Mouse (Mus musculus): ENCODE results near the gene Prkcd.

Prkcd gene

DNA sequence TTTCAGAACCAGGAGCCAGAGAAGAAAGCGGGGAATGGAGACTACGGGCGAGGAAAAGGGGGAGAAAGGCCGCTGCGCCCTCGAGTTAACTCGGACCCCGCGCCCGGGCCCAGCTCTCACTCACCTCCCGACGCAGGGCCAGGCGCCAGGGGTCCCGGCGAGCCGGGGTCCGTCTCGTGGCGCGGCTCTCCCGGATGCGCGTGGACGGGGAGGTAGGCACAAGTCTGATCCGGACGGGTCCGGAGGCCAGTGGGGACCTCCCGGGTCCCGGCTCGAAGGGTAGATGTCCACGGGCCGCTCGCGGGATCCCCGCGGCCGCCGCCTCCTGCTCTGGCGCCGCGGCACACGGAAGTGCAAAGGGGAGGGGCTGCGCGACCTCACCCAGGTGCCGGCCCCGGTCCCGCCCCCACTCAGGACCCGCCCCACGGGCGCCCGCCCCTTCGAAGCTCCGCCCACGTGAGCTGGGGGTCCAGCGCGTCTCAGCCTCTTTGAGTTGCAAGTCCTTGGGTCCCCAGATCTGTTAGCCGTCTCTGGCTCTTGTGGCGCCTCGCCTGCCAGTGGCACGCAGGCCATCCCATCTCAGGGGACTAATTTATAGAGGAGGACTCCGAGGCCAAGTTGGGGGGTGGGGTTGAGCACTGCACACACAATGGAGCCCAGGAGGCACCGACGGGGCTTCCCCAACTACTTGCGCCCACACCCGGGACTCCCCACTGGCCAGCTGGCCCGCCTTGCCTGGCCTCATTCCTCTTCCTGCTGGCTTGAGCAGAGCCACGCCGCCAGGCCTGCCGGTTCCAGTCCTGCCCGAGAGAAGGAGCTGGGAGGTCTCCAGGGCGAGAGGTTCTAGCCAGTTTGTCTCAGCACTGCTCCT, at the start of gene Prkcd:
Gene Prkcd, minus strand, starts transcription at position 355 of the 871 bp plus-strand sequence.
- peak; percentile 96 for DNase-seq

DNA sequence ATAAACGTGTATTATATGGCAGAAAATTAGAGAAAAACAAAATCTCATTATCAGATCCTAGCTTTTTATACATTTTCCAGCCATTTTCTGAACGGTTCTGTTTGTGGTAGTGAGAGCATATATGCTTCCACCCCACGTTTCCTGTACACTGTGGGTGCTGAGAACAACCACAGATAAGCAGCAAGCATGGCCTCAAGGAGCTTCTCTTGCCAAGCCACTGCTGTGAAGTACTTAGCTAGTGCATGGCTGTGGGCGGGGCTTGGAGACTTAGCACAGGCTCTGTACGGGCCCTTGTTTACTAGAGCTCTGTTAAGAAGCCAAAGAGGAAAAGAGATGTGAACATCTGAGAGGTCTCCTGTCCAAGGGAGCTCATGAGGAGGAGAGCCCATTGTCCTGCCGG, 48.9 kb upstream of the Prkcd start:
- DNase-seq, result peak; percentile 67

DNA sequence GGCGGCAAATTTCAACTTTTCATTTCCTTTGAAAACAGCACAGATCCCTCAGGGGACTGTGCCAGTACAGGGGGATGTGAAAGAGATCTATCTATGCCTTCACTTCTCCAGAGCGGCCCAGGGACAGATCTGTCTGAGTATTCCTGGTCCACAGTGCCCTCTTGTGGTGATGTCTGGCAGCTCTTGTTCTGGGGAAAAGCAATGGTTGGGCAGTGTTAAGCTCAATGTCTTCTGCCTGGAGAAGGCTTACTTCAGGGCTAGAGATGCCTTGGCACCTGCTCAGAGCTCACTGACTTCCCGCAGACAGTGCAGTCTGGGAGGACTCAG, 45.9 kb upstream of the Prkcd start:
- DNase-seq, result peak; percentile 86

DNA sequence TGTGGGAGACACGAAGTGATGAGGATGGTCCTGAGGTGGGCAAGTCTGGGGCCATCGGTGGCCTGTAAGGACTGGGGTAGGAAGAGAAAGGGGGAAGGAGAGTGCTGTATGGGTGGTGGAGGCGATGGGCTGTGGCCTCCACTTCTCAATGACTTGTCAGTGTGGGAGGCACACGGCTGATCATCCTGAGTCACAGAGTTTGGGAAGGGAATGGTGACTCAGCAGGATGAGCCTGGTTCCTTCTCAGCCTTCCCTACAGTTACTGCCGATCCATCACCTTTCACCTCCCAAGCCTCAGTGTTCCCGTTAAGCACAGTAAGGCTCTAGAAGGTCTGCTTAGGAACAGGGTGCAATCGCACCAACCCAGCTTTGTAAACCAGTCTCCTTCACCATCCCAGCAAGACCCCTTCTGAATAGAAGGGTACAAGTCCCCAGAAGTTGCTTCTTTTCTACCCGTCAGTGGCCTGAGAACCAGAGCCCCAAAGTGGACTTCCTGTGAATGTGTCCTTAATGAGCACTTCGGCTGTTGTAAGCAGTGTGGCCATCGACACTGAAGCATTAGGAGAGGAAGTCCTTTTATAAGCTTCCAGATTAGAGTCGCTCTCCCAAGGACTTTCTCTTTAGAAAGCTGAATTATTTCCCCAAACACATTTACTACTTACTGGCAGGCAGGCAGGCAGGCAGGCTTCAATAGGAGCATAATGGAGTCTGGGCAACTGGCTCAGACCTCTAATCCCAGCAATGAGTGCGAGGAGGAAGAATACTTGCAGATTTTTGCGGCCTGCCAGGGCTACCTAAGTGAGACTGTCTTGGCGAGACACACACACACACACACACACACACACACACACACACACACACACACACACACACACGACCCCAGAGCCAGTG, 45.3 kb upstream of the Prkcd start:
- DNase-seq, result no peak

DNA sequence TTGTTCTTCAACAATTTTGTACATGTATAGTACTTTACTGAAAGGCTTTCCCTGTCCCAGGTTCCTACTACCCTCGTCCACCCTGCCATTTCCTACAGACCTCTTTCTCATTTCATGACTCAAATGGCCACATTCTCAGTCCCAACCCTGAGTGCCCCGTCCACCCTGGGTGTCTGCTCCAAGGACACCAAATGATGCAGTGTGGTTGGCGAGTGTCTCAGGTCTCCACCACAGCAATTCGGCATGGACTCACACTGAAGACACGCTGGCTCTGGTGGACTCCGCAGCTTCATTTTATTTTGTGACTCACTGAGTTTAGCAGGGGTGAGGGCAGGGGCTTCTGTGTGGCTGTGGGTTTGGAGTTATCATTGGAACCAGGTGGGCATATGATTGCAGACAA, 44.2 kb upstream of the Prkcd start:
- DNase-seq, result no peak

DNA sequence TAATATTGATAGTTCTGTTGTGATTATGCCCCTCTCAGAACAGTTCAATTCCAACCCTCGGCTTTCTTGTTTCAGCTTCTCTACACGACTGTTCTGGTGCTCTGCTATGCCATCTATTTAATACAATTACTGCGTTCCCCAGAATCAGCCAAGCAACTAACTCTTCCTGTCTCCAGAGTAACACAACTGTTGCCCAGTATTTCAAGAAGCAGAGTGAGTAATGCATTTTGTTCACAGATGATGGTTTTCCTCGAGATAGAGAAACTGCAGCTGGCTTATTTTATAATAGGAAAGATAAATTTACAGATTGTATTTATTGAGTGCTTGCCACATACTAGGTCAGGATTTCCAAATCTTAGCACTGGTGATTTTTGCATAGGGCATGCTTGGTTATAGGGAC, 40.6 kb upstream of the Prkcd start:
- DNase-seq, result no peak

DNA sequence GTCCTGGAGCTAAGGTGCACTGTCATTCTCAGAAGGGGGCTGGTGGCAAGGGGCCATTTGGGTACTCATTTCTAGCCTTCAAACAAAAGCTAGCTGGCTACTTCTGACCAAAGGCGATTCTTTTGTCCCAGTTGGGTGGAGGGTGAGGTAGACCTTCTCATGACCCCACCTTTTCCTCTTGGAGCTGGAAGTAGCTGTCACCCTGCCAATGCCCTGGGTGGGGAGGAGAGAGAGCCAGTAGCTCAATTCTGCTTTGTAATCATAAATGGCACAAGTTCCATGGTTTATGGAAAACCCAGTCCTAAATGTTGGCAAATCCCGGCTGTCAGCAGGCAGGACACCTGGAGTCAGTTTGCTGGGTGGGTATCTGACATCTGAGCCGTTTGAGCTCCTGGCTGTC, 40.1 kb upstream of the Prkcd start:
- DNase-seq, result no peak

DNA sequence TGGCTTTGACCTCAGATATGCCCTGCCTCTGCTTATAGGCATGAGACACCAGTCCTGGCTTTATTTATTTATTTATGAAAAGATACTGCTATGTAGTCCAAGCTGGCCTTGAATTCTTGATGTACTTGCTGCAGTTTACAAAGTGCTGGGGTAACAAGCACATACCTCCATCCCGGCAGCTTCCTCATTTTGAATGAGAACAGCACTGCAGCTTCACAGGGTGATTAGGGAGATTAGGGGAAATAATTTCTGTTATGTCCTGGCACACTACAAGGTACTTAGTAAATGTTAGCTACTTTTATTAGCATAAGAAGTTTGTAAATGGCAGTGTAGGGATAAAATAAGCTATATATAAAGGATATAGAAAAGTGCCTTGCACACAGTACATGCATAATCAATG, 29.5 kb upstream of the Prkcd start:
- no peak for DNase-seq

DNA sequence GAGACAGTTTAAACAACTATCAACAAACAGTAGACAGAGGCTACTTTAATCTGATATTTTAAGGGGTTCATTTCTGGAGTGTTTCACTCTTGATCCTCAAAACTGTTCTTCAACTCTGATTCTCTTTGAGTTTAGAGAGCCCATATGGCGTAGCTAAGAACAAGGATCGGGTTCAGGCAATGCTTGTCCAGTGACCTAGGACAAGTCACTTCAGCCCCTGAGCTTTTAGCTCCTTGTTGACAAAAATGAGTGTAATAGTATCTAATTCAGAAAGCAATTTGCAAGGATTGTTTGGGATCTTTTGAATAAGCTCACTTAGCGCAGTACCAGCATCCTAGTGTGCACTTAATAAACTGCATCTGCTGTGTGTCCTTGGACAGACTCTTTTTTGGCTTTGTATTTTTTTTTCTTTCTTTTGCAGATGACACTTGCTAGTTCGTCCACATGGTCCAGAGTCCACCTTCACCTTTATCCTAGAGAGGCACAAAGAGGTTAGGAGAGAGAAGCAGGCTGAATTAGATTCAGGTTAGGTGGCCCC, 28.8 kb upstream of the Prkcd start:
- no peak for DNase-seq

DNA sequence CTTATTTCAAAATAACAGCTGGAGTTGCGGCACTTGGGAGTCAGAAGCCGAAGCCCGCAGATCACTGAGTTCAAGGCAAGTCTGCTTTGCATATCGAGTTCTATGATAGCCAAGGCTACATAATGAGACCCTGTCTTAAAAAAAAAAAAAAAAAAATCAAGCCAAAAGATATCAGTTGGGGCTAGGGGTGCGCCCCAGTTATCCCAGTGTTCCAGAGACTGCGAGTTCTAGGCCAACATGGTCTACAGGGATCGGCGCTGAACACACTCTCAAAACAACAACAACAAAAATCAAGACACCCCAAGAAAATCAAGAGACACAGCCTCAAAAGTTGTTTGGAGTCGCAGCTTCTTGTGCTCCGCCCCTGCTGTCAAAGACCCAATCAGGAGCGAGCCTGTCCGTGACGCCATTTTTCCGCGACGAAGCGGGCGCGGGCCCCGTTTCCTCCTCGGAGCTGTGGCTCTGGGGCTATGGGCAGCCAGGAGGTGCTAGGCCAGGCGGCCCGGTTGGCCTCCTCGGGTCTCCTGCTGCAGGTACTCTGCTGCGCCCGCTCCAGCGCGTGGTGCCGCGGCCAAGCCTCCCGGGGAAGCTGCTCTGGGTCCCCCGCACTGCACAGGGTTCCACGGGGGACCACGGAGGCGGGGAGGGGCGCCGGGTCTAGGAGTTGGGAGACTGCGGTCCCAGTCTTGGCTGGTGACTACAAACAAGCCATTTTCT, 28.1 kb upstream of the Prkcd start, which contains the start of gene Rft1:
Gene Rft1, plus strand, starts transcription at position 418 of the 717 bp plus-strand sequence.
- peak; percentile 99 for DNase-seq

DNA sequence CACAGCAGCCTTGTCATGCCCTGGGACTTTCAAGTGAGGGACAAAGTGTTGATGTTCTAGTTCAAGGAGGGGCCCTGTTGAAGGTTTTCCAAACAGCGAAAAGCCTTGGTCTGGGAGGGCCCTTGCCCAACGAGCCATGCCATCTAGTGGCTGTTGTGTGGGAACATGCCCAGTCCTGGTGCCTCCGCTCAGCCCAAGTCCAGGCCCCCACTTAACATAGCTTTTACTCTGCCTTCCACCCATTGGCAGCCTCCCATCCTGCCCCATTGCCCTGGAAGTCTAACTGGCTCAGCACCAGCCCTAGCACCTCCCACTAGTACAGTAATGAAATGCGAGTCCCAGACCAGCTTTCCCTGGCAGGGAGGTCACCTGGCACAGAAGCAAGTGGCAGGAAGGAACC, 25.0 kb upstream of the Prkcd start:
- DNase-seq, result no peak

DNA sequence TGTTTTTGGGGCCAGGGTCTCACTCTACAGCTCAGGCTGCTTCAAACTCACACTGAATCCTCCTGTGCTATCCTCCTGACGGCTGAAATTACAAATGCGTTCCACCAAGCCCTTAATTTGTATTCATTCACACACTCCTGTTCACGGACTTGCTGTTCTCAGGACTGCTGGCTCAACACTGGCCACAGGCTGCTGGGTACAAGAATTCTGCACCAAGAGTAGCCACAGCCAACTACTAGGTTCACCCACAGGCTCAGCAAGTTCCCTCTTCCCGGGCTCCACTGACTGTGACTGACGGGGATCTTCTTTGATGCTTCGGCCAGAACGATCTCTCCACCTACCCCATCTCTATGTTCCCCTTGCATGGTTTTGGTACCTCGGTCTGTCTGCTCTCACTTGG, 23.7 kb upstream of the Prkcd start:
- no peak for DNase-seq

DNA sequence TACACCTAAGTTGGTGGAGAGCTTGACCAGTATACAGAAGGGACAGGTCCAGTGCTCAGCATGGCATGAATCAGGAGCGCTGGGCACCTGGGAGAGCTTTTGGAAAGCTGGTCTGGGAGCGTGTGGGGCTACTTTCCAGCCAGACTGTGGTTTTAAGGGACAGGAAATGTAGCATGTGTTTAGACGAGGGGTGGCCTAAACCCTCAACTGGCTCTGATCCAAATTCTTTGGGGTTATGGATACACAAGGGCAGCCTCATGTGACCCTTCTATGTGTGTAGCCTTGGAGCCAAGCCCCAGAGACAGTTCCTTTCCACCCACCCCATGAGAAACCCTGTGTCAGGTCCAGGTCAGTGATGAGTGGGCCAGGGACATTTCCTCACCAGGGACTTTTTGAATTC, 22.5 kb upstream of the Prkcd start:
- no peak for DNase-seq

DNA sequence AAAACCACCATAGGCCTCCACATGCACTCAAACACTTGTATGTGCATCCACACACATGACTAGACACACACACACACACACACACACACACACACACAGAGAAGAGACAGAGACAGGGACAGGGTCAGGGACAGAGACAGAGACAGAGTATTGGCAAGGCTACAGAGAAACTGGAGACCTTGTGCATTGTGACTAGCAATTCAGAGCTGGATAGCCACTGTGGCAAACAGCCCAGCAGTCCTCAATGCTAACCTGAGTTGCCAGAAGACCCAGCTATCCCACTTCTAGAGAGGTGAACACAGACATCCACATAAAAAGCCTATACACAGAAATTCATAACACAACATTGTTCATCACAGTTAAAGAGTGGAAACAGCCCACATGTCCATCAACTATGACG, 20.5 kb upstream of the Prkcd start:
- no peak for DNase-seq

DNA sequence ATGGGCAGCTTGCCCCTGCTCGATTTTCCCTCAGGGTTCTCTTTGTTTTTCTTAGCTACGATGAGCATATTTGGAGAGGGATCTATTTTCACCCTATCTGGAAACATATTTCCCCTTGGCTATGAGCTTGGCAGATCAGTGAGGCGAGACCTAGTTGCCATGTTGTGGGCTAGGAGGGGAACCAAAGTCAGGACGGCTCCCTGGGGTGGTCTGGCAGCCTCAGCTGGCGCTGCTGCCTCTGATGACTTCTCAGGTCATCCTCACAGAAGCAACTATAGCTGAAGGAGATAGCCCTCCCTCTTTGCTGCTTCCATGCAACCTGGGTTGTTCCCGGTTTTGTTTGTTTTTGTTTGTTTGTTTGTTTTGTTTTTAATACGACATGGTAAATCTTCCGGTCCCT, 19.1 kb upstream of the Prkcd start:
- DNase-seq, result no peak

DNA sequence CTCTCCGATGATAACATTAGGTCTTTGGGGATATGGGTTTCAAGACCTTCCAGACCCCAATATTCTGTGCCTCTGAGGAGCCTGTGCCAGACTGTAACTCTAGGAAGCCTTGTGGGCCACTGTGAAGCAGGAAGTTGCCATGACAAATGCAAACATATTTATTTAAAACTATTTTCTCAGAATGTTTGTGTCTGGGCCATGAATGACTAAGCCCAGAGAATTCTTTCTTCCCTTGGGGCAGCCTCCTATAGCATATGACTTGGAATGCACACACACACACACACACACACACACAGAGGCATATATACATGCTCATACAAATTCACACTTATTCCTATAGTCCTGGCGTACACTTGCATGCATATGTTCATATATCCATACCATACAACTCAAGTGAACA, 18.0 kb upstream of the Prkcd start:
- no peak for DNase-seq

DNA sequence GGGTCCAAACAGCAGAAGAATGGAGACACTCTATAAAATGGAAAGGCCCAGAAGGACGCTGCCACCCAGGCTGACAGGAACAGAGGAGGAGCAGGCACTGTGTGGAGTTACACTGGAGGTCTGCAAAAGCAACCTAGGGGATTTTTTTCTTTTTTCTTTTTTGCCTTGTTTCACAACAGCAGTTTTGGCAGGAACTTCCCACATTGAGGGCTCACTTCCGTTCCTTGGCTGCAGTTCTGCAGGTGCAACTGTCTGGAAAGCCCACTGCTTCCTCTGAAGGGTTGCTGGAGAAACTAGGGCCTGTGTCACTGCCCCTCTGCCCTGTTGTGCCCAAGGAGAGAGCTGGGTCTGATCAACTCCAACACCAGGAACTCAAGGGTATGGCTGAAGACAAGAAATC, 15.7 kb upstream of the Prkcd start:
- DNase-seq, result peak; percentile 60

DNA sequence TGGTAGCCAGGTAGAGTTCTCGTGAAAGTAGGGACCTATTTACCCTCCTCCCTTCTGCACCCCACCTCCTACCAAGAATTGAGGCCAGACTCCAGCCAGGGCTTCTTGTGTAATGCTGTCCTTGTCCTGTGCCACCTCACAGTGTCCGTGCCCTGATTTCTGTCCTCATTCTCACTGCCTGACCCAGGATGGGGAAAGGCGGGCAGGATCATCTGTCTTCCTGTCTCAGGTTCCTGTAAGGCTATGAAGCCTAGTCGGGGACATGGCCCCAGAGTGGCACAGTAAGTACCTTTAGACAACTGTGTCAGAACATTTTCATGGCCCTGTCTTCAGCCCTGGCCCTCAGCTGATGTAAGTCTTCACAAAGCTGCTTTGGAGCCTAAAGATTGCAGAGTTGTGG, 12.7 kb upstream of the Prkcd start:
- DNase-seq, result no peak

DNA sequence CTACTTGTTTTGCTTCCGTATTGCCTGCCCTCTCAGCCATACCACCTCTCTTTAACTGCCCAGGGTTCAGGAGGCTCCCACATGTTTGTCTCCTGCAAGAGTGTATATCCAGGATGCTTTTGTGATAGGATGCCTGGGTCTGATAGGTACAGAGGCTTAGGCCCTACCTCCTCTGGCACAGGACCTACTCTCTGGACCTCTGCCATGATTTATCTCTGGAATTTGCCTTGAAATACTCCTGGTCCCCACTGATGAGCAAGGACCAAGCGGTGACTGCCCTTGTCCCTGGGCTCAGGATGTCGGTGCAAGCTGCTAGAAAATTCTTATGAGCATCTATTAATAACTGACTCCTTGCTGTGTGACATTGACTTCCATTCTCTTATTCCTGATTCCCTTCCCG, 12.0 kb upstream of the Prkcd start:
- DNase-seq, result no peak

DNA sequence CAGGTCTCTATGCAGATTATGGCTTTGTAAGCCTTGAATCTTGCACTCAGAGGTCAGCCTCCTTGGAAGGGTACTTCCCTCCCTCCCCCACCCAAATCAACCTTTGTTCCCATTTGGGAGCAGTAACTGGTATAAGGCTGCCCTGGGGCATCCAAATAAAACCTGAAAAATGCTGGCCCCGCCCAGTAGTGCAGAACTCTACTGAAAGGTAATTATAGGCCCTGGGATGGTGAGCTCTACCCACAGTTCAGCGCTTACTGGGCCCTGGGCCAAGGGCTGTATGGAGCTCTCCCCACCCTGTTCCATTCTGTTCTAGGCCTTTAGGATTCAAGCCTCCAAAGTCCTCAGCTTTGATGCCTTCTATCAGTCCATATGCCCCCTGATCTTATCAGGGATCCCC, 11.1 kb upstream of the Prkcd start:
- DNase-seq, result no peak

DNA sequence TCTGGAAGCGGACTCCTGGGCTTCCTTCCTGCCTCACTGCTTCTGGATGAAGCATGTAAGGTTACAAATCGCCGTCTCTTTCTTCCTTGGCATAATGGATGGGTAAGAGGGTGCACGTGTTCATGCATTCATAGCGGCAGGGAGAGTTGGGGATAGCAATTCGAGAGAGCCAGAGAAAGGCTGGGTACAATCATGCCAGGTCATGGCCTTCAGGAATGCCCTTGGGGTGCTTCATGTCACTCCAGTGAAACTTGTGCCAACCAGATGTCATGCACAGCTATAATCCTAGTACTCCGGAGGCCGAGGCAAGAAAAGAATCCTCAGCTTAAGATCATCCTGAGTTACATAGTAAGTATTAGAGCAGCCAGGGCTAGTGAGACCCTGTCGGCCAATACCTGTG, 10.5 kb upstream of the Prkcd start:
- DNase-seq, result no peak

DNA sequence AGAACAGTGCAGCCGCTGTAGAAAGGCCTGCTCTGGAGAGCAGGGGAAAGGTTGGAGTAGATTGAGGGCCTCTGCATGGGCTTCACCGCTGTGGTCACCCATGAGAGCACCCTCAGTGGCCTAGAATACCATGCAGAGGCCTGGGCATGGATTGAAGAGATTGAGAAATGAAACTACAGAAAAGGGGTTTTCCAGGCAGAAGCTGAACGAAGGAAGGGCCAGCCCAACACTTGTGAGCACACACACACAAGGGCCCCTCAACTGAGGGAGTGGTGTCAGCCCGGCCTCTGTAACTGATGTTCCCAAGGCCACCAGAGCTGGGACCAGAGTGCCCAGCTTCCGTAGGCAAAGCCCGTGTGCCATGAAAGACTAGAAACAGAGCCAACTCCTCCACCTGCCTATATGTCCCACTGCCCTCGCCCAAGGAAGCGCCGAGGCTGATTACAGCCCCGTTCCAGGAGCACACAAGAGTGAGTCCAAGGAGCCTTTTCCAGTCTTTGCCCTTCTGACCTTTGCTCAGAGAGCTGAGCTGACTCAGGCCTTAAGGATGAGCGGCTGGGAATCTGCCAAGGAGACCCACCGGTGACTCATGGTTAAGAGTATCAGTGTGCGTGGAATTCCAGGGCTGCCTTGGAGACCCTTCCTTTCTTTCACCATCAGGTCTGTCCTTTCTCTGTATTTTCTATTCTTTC, 9.4 kb upstream of the Prkcd start:
- DNase-seq, result no peak

DNA sequence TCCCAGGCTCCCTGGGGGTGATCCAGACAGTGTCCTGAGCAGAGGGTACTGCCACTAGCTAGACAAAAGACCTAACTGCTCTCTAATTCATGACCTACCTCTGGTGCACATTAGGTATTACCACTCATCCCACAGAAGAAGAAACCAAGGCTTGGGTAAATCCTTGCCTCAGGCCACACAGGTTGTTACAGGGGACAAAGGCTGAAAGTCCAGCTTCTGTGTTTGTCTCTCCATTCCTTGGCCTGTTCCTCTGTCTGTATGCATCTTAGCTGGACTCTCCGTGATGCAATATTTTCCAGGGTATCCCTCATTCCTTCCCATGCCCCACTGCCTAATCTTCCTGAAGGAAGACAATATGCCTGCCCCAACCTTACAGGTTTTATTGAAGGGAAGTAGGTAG, 8.4 kb upstream of the Prkcd start:
- DNase-seq, result no peak
